Mouse (Mus musculus) embryonic facial prominence, embryonic 13.5 days (tissue): ENCODE measurements at regions not wholly inside any gene's neighbourhood (a gene's known extent, or its start where the extent isn't known, plus 50 kb on each side); places are given as distances from the start of the nearest gene placed in this dataset.

Experiments used
- ATAC-seq: fragments of 200-750 bp; cut with Nextera tagmentation; 2 replicates; pipeline ENCODE4 v1.8.0; 2017; ENCODE audit warnings: low read depth; ENCODE audit not compliant: insufficient number of reproducible peaks, insufficient read depth, low FRiP score, low TSS enrichment
- H3K27ac ChIP-seq: fragments of 300-500 bp; sonication (generic); 2 replicates; pipeline ENCODE4 v1.5.1; 2015; ENCODE audit warnings: moderate library complexity, mild to moderate bottlenecking, inconsistent platforms
- H3K27me3 ChIP-seq: fragments of 300-500 bp; sonication (generic); 2 replicates; pipeline ENCODE4 v1.6.1; 2015; ENCODE audit warnings: mild to moderate bottlenecking, inconsistent platforms
- H3K36me3 ChIP-seq: fragments of 300-500 bp; sonication (generic); 2 replicates; pipeline ENCODE4 v1.6.1; 2015; ENCODE audit warnings: mild to moderate bottlenecking, inconsistent platforms
- H3K4me1 ChIP-seq: fragments of 300-500 bp; sonication (generic); 2 replicates; pipeline ENCODE4 v1.6.1; 2015; ENCODE audit warnings: inconsistent platforms
- H3K4me2 ChIP-seq: fragments of 300-500 bp; sonication (generic); 2 replicates; pipeline ENCODE4 v1.6.1; 2015; ENCODE audit warnings: moderate library complexity, mild to moderate bottlenecking, inconsistent platforms
- H3K4me3 ChIP-seq: fragments of 300-500 bp; sonication (generic); 2 replicates; pipeline ENCODE4 v1.5.1; 2015; ENCODE audit warnings: mild to moderate bottlenecking, inconsistent platforms
- H3K9ac ChIP-seq: fragments of 300-500 bp; sonication (generic); 2 replicates; pipeline ENCODE4 v1.6.1; 2015; ENCODE audit warnings: mild to moderate bottlenecking, inconsistent platforms
- H3K9me3 ChIP-seq: fragments of 300-500 bp; sonication (generic); 2 replicates; pipeline ENCODE4 v1.6.1; 2016; ENCODE audit warnings: inconsistent platforms
- WGBS: fragments of 180-500 bp; shearing (Covaris S2); methylation state at CpG from one replicate; pipeline ENCODE4 v1.1.7; 2015; ENCODE audit warnings: mixed read lengths; 5-methylcytosine and 5-hydroxymethylcytosine counted together

GRCm38 (mm10) chr1:177533332-177533731, 91.2 kb downstream of the Zbtb18 start:
- no peaks in the 10 kb centered on the region for H3K27me3 ChIP-seq
- no peak for ATAC-seq
- H3K36me3 ChIP-seq: no peaks in the 10 kb centered on the region
- H3K27ac ChIP-seq: no peak overlapping the region
- no peak overlapping the region for H3K4me3 ChIP-seq
- no peak overlapping the region for H3K4me2 ChIP-seq
- H3K4me1 ChIP-seq: no peaks in the 10 kb centered on the region
- no peaks in the 10 kb centered on the region for H3K9me3 ChIP-seq
- WGBS: 69% methylated on average over 2 of the region's 2 CpGs
- H3K9ac ChIP-seq: no peak overlapping the region

- Histone ChIP-seq H3K9ac (no peak overlapping the region), H3K36me3 (no peaks in the 10 kb centered on the region), H3K9me3 (no peaks in the 10 kb centered on the region), H3K27ac (no peak overlapping the region), H3K27me3 (no peaks in the 10 kb centered on the region), H3K4me3 (no peak overlapping the region), H3K4me2 (no peak overlapping the region), H3K4me1 (0 out of 2 replicates have a peak, but pooled peaks cover 7% of the 10 kb centered on the region)
- ATAC-seq: no peak
- 63% methylated on average over 15 of the region's 15 CpGs for WGBS
Observed at GRCm38 (mm10) chr1:177545031-177545735, 103.0 kb downstream of the Zbtb18 start.

GRCm38 (mm10) chr1:177547716-177548115, 105.6 kb downstream of the Zbtb18 start:
- Histone ChIP-seq H3K4me3 (no peak overlapping the region), H3K27me3 (no peaks in the 10 kb centered on the region), H3K9me3 (no peaks in the 10 kb centered on the region), H3K27ac (no peak overlapping the region), H3K9ac (no peak overlapping the region), H3K36me3 (no peaks in the 10 kb centered on the region), H3K4me2 (no peak overlapping the region), H3K4me1 (0 out of 2 replicates have a peak, but pooled peaks cover 7% of the 10 kb centered on the region)
- 94% methylated on average over 6 of the region's 6 CpGs for WGBS
- ATAC-seq: no peak

GRCm38 (mm10) chr1:177555471-177556291, 113.5 kb downstream of the Zbtb18 start:
- ATAC-seq: no peak
- peaks cover 12% of the 10 kb centered on the region for H3K27me3 ChIP-seq
- no peak overlapping the region for H3K4me3 ChIP-seq
- H3K4me2 ChIP-seq: peak overlapping the region; percentile 20; the same call in 1 of the 2 replicates
- H3K9ac ChIP-seq: no peak overlapping the region
- no peaks in the 10 kb centered on the region for H3K36me3 ChIP-seq
- WGBS: 32% methylated on average over 15 of the region's 15 CpGs
- H3K4me1 ChIP-seq: peaks cover 17% of the 10 kb centered on the region
- H3K9me3 ChIP-seq: no peaks in the 10 kb centered on the region
- no peak overlapping the region for H3K27ac ChIP-seq

GRCm38 (mm10) chr1:177557432-177557831, 115.3 kb downstream of the Zbtb18 start:
- no peak overlapping the region for H3K4me3 ChIP-seq
- 75% methylated on average over 6 of the region's 6 CpGs for WGBS
- no peak overlapping the region for H3K27ac ChIP-seq
- H3K9me3 ChIP-seq: no peaks in the 10 kb centered on the region
- ATAC-seq: no peak
- H3K4me1 ChIP-seq: peaks cover 17% of the 10 kb centered on the region
- H3K9ac ChIP-seq: no peak overlapping the region
- peaks cover 12% of the 10 kb centered on the region for H3K27me3 ChIP-seq
- no peaks in the 10 kb centered on the region for H3K36me3 ChIP-seq
- no peak overlapping the region for H3K4me2 ChIP-seq

- Histone ChIP-seq H3K4me1 (peaks cover 17% of the 10 kb centered on the region), H3K36me3 (no peaks in the 10 kb centered on the region), H3K9ac (no peak overlapping the region), H3K27ac (no peak overlapping the region), H3K9me3 (no peaks in the 10 kb centered on the region), H3K27me3 (peaks cover 12% of the 10 kb centered on the region), H3K4me3 (no peak overlapping the region), H3K4me2 (no peak overlapping the region)
- ATAC-seq: no peak
- 74% methylated on average over 4 of the region's 4 CpGs for WGBS
Observed at GRCm38 (mm10) chr1:177557856-177558255, 115.7 kb downstream of the Zbtb18 start.

GRCm38 (mm10) chr1:177561716-177562588, 119.8 kb downstream of the Zbtb18 start:
- ATAC-seq: no peak
- no peak overlapping the region for H3K27ac ChIP-seq
- no peaks in the 10 kb centered on the region for H3K9me3 ChIP-seq
- no peak overlapping the region for H3K4me3 ChIP-seq
- H3K36me3 ChIP-seq: no peaks in the 10 kb centered on the region
- no peak overlapping the region for H3K4me2 ChIP-seq
- no peak overlapping the region for H3K9ac ChIP-seq
- H3K27me3 ChIP-seq: peaks cover 1% of the 10 kb centered on the region; the same call in 1 of the 2 replicates
- H3K4me1 ChIP-seq: peaks cover 12% of the 10 kb centered on the region
- WGBS: 76% methylated on average over 17 of the region's 17 CpGs

GRCm38 (mm10) chr1:177562589-177562912, 120.4 kb downstream of the Zbtb18 start:
- H3K4me3 ChIP-seq: no peak overlapping the region
- no peak overlapping the region for H3K27ac ChIP-seq
- ATAC-seq: no peak
- WGBS: 63% methylated on average over 5 of the region's 5 CpGs
- H3K4me2 ChIP-seq: no peak overlapping the region
- H3K9me3 ChIP-seq: no peaks in the 10 kb centered on the region
- H3K4me1 ChIP-seq: peaks cover 12% of the 10 kb centered on the region
- no peaks in the 10 kb centered on the region for H3K27me3 ChIP-seq
- H3K36me3 ChIP-seq: no peaks in the 10 kb centered on the region
- no peak overlapping the region for H3K9ac ChIP-seq

GRCm38 (mm10) chr1:177565678-177566077, 123.5 kb downstream of the Zbtb18 start:
- no peak for ATAC-seq
- no peak overlapping the region for H3K4me2 ChIP-seq
- H3K36me3 ChIP-seq: no peaks in the 10 kb centered on the region
- 82% methylated on average over 3 of the region's 3 CpGs for WGBS
- no peaks in the 10 kb centered on the region for H3K4me1 ChIP-seq
- no peak overlapping the region for H3K9ac ChIP-seq
- H3K27ac ChIP-seq: no peak overlapping the region
- no peaks in the 10 kb centered on the region for H3K9me3 ChIP-seq
- no peak overlapping the region for H3K4me3 ChIP-seq
- H3K27me3 ChIP-seq: no peaks in the 10 kb centered on the region

- Histone ChIP-seq H3K4me1 (no peaks in the 10 kb centered on the region), H3K4me2 (no peak overlapping the region)
- 85% methylated on average over 9 of the region's 9 CpGs for WGBS
Observed at GRCm38 (mm10) chr1:177568056-177568816, 126.1 kb downstream of the Zbtb18 start.

GRCm38 (mm10) chr1:177569572-177569971, 127.4 kb downstream of the Zbtb18 start:
- Histone ChIP-seq H3K4me1 (no peaks in the 10 kb centered on the region), H3K27ac (no peak overlapping the region), H3K27me3 (no peaks in the 10 kb centered on the region), H3K4me3 (no peak overlapping the region), H3K36me3 (no peaks in the 10 kb centered on the region), H3K9ac (no peak overlapping the region), H3K4me2 (no peak overlapping the region), H3K9me3 (no peaks in the 10 kb centered on the region)
- ATAC-seq: no peak
- WGBS: 85% methylated on average over 6 of the region's 6 CpGs

More at GRCm38 (mm10) chr1:177568056-177568816, 126.1 kb downstream of the Zbtb18 start:
- H3K9me3 ChIP-seq: no peaks in the 10 kb centered on the region
- no peak overlapping the region for H3K9ac ChIP-seq
- no peaks in the 10 kb centered on the region for H3K36me3 ChIP-seq
- H3K27ac ChIP-seq: no peak overlapping the region
- no peaks in the 10 kb centered on the region for H3K27me3 ChIP-seq
- no peak overlapping the region for H3K4me3 ChIP-seq
- no peak for ATAC-seq
